ENCODE assay signal across 8 mouse cellular contexts in the genomic region with DNA sequence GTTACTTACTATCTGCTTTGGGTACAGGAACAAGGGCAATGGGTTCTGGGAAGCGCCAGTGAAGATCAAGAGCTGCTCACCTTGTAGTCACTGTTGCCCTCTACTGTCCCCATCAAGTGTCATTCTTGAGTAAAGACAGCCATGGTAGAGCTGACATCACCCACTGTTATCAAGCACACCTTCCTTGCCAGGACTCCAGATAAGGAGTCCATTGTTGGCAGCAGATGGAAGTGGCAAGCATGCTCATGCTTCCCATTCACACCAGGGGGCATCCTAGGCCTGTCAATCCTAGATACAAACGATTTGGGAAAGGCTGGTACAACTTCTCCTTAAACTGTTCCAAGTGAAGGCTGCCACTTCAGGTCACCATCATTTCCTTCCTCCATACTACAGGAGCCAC. TPM values are rescaled to one million over a fixed set of nuclear protein-coding genes. Genes with fewer than 3 reads are reported as not detected.
DNase-seq lines count a peak whose midpoint lies in the region; ATAC-seq and TF ChIP-seq lines count a peak whose summit lies in the region.

No protein-coding gene starts in this region.

- no peaks in the 10 kb centered on the region for H3K9me3 ChIP-seq in forebrain, embryonic 14.5 days (replicated peaks; ENCODE audit: control insufficient read depth, low read length)
- no peaks in the 10 kb centered on the region for H3K9me3 ChIP-seq in forebrain, embryonic 15.5 days
- H3K9me3 ChIP-seq in G1E (replicated peaks) = no peaks in the 10 kb centered on the region

- no peak overlapping the region for H3K4me3 ChIP-seq in forebrain, embryonic 14.5 days (ENCODE audit: low read depth, low read length)
- H3K4me3 ChIP-seq in forebrain, embryonic 15.5 days = no peak overlapping the region
- no peak overlapping the region for H3K4me3 ChIP-seq in G1E (ENCODE audit: low read depth, low read length)
- no peak overlapping the region for H3K4me3 ChIP-seq in small intestine, adult 2 months (ENCODE audit: low read depth, low read length)

- no peak overlapping the region for H3K9ac ChIP-seq in forebrain, embryonic 14.5 days (ENCODE audit: low read length)
- H3K9ac ChIP-seq in forebrain, embryonic 15.5 days (replicated peaks) = no peak overlapping the region

- TF ChIP-seq CTCF in G1E (IDR thresholded peaks at IDR 0.05; ENCODE audit: low read depth, low read length) = no peak
- peak; percentile 73; the same call in 1 of the 2 replicates for TF ChIP-seq CTCF in small intestine, adult 2 months (IDR thresholded peaks at IDR 0.05; ENCODE audit: extremely low read depth, insufficient read length, insufficient replicate concordance, low read depth, low read length)

- 71% methylated on average over 2 of the region's 2 CpGs for WGBS in forebrain, embryonic 14.5 days
- 71% methylated on average over 2 of the region's 2 CpGs for WGBS in forebrain, embryonic 15.5 days
- WGBS in small intestine, adult 2 months = 20% methylated on average over 2 of the region's 2 CpGs

- peak; percentile 34 for DNase-seq in forebrain, embryonic 14.5 days (ENCODE audit: low spot score)
- DNase-seq in G1E (ENCODE audit: low spot score) = peak; percentile 14
- DNase-seq in liver = peak; percentile 50
- DNase-seq in left cerebral cortex, postnatal 4 days = no peak
- no peak for DNase-seq in frontal cortex, adult 2 months (ENCODE audit: extremely low spot score in 1 of 2, low spot score in 1 of 2)

- no peaks in the 10 kb centered on the region for H3K4me1 ChIP-seq in forebrain, embryonic 14.5 days (ENCODE audit: control insufficient read depth, insufficient read depth, low read length)
- H3K4me1 ChIP-seq in forebrain, embryonic 15.5 days = no peaks in the 10 kb centered on the region
- H3K4me1 ChIP-seq in G1E (ENCODE audit: insufficient read depth, low read depth, low read length) = peaks cover 5% of the 10 kb centered on the region
- no peaks in the 10 kb centered on the region; the same call in 1 of the 2 replicates for H3K4me1 ChIP-seq in small intestine, adult 2 months (ENCODE audit: control insufficient read depth, insufficient read depth, insufficient read length, low read length)

- no peak overlapping the region for H3K27ac ChIP-seq in forebrain, embryonic 14.5 days (ENCODE audit: low read depth, low read length)
- H3K27ac ChIP-seq in forebrain, embryonic 15.5 days (replicated peaks) = no peak overlapping the region
- no peak overlapping the region for H3K27ac ChIP-seq in small intestine, adult 2 months (ENCODE audit: insufficient read depth, low read depth, low read length)

- H3K4me2 ChIP-seq in forebrain, embryonic 14.5 days (ENCODE audit: low read length) = no peak overlapping the region
- no peak overlapping the region for H3K4me2 ChIP-seq in forebrain, embryonic 15.5 days (replicated peaks)

- ATAC-seq in forebrain, embryonic 14.5 days = no peak
- ATAC-seq in forebrain, embryonic 15.5 days (replicated peaks) = no peak
- ATAC-seq in G1E (ENCODE audit: extremely low read depth, insufficient number of reproducible peaks, low FRiP score, poor library complexity, severe bottlenecking) = no peak
- ATAC-seq in erythroblast, adult 5-6 weeks (replicated peaks; ENCODE audit: low FRiP score, poor library complexity, severe bottlenecking) = peak; percentile 48; the same call in 1 of the 2 replicates

- TF ChIP-seq POLR2A in small intestine, adult 2 months (IDR thresholded peaks at IDR 0.05; ENCODE audit: low read depth, low read length) = no peak

- H3K36me3 ChIP-seq in forebrain, embryonic 14.5 days (ENCODE audit: control insufficient read depth, insufficient read depth, low read length) = peaks cover 53% of the 10 kb centered on the region
- H3K36me3 ChIP-seq in forebrain, embryonic 15.5 days = peaks cover 39% of the 10 kb centered on the region
- H3K36me3 ChIP-seq in G1E (replicated peaks) = peaks cover 58% of the 10 kb centered on the region
- H3K36me3 ChIP-seq in small intestine, adult 2 months (ENCODE audit: control insufficient read depth, insufficient read depth, low read length) = peaks cover 28% of the 10 kb centered on the region

- intact Hi-C loops in left cerebral cortex, postnatal 4 days (cut with DNase I) = no loop called here

- H3K27me3 ChIP-seq in forebrain, embryonic 14.5 days (replicated peaks; ENCODE audit: control insufficient read depth, insufficient read depth, low read length) = no peaks in the 10 kb centered on the region
- no peaks in the 10 kb centered on the region for H3K27me3 ChIP-seq in forebrain, embryonic 15.5 days
- H3K27me3 ChIP-seq in G1E (ENCODE audit: insufficient read depth, low read length) = no peaks in the 10 kb centered on the region
- no peaks in the 10 kb centered on the region for H3K27me3 ChIP-seq in small intestine, adult 2 months (ENCODE audit: control insufficient read depth, insufficient read depth, low read length)

RNA-seq across cellular contexts. Expression of a gene that starts 14.3 kb away (rescaled TPM):
- 340 and 341 TPM in 2 replicates for polyA plus RNA-seq in forebrain, embryonic 14.5 days (2014; fragmentation: Nextera tagmentation; extraction: Ambion mirVana)
- 452 and 485 TPM in 2 replicates for polyA plus RNA-seq in forebrain, embryonic 15.5 days (2015; fragmentation: Nextera tagmentation; extraction: Ambion mirVana)
- 71.0 and 71.4 TPM in 2 replicates for total RNA-seq in G1E (2014; fragmentation: Nextera tagmentation)
- total RNA-seq in G1E (2017) = 23.1 and 25.8 TPM in 2 replicates
- 130 and 155 TPM in 2 replicates for polyA plus RNA-seq in G1E (2012)
- 43.9 and 50.9 TPM in 2 replicates for total RNA-seq in erythroblast, adult 5-6 weeks (2015; ENCODE audit: low replicate concordance)
- 28.1 and 36.7 TPM in 2 replicates for total RNA-seq in erythroblast, adult 5-6 weeks (2017; ENCODE audit: low replicate concordance)
- polyA plus RNA-seq in small intestine, adult 2 months (2012; rRNA removed) = 171 and 431 TPM in 2 replicates
- total RNA-seq in left cerebral cortex, postnatal 4 days (2021) = 100 to 1,000 TPM; 361 to 382 TPM
- 461 and 466 TPM in 2 replicates for polyA plus RNA-seq in frontal cortex, adult 2 months (2012; rRNA removed)

RNA-seq across cellular contexts. Expression of a gene that starts 27.5 kb away (rescaled TPM):
- polyA plus RNA-seq in forebrain, embryonic 14.5 days (2014; fragmentation: Nextera tagmentation; extraction: Ambion mirVana) = 63.9 TPM in 2 replicates
- polyA plus RNA-seq in forebrain, embryonic 15.5 days (2015; fragmentation: Nextera tagmentation; extraction: Ambion mirVana) = 71.8 and 72.8 TPM in 2 replicates
- total RNA-seq in G1E (2014; fragmentation: Nextera tagmentation) (102 and 120 TPM in 2 replicates), G1E (2017) (71.8 and 75.3 TPM in 2 replicates)
- polyA plus RNA-seq in G1E (2012) = 19.0 and 33.3 TPM in 2 replicates
- total RNA-seq in erythroblast, adult 5-6 weeks (2015; ENCODE audit: low replicate concordance) = 910 and 992 TPM in 2 replicates
- total RNA-seq in erythroblast, adult 5-6 weeks (2017; ENCODE audit: low replicate concordance) = 1,070 and 1,140 TPM in 2 replicates
- polyA plus RNA-seq in small intestine, adult 2 months (2012; rRNA removed) = 43.7 and 60.9 TPM in 2 replicates
- 10 to 100 TPM; 66.9 to 73.5 TPM for total RNA-seq in left cerebral cortex, postnatal 4 days (2021)
- polyA plus RNA-seq in frontal cortex, adult 2 months (2012; rRNA removed) = 104 and 117 TPM in 2 replicates

RNA-seq across cellular contexts. Expression of a gene that starts 35.6 kb away (rescaled TPM):
- polyA plus RNA-seq in forebrain, embryonic 14.5 days (2014; fragmentation: Nextera tagmentation; extraction: Ambion mirVana) = 15.2 and 15.8 TPM in 2 replicates
- 12.8 and 14.0 TPM in 2 replicates for polyA plus RNA-seq in forebrain, embryonic 15.5 days (2015; fragmentation: Nextera tagmentation; extraction: Ambion mirVana)
- total RNA-seq in G1E (2014; fragmentation: Nextera tagmentation) = not detected in 2 replicates
- total RNA-seq in G1E (2017) = 0.06 and 0.11 TPM in 2 replicates
- not detected in 2 replicates for polyA plus RNA-seq in G1E (2012)
- 0.96 and 1.5 TPM in 2 replicates for total RNA-seq in erythroblast, adult 5-6 weeks (2015; ENCODE audit: low replicate concordance)
- total RNA-seq in erythroblast, adult 5-6 weeks (2017; ENCODE audit: low replicate concordance) = 1.1 and 4.3 TPM in 2 replicates
- 14.7 and 57.3 TPM in 2 replicates for polyA plus RNA-seq in small intestine, adult 2 months (2012; rRNA removed)
- 10 to 100 TPM in 1 of 2 experiments, 1 to 10 TPM in 1; 9.7 to 10.8 TPM for total RNA-seq in left cerebral cortex, postnatal 4 days (2021)
- 4.2 and 4.4 TPM in 2 replicates for polyA plus RNA-seq in frontal cortex, adult 2 months (2012; rRNA removed)

RNA-seq across cellular contexts. Expression of a gene that starts 59.4 kb away (rescaled TPM):
- polyA plus RNA-seq in forebrain, embryonic 14.5 days (2014; fragmentation: Nextera tagmentation; extraction: Ambion mirVana) = 242 and 246 TPM in 2 replicates
- polyA plus RNA-seq in forebrain, embryonic 15.5 days (2015; fragmentation: Nextera tagmentation; extraction: Ambion mirVana) = 246 and 265 TPM in 2 replicates
- 329 and 356 TPM in 2 replicates for total RNA-seq in G1E (2014; fragmentation: Nextera tagmentation)
- total RNA-seq in G1E (2017) = 284 and 397 TPM in 2 replicates
- 1,176 and 1,322 TPM in 2 replicates for polyA plus RNA-seq in G1E (2012)
- 1,242 and 1,297 TPM in 2 replicates for total RNA-seq in erythroblast, adult 5-6 weeks (2015; ENCODE audit: low replicate concordance)
- 1,014 and 1,409 TPM in 2 replicates for total RNA-seq in erythroblast, adult 5-6 weeks (2017; ENCODE audit: low replicate concordance)
- 54.5 and 91.7 TPM in 2 replicates for polyA plus RNA-seq in small intestine, adult 2 months (2012; rRNA removed)
- 100 to 1,000 TPM; 178 to 195 TPM for total RNA-seq in left cerebral cortex, postnatal 4 days (2021)
- 190 and 223 TPM in 2 replicates for polyA plus RNA-seq in frontal cortex, adult 2 months (2012; rRNA removed)

Comparison
In these comparisons a context has a peak if more than half of its experiments do, and no peak if none do; other contexts are left out.
1. DNase-seq: peak in forebrain, embryonic 14.5 days (single experiment), G1E (single experiment) and liver (single experiment); none in left cerebral cortex, postnatal 4 days (single experiment) and frontal cortex, adult 2 months (0 of 2).